Mouse (Mus musculus): ENCODE measurements at regions not wholly inside any gene's neighbourhood (a gene's known extent, or its start where the extent isn't known, plus 50 kb on each side); places are given as distances from the start of the nearest gene placed in this dataset.

- no peaks in the 10 kb centered on the region for H3K27me3 ChIP-seq (replicated peaks)
- ATAC-seq (ENCODE audit: insufficient number of reproducible peaks, low FRiP score), result no peak
- WGBS, result 58% methylated on average over 1 of the region's 1 CpGs
Measured at GRCm38 (mm10) chr13:70199087-70199486, 396.9 kb downstream of the Med10 start.

GRCm38 (mm10) chr13:70205334-70205733, 403.1 kb downstream of the Med10 start:
- no peaks in the 10 kb centered on the region for H3K36me3 ChIP-seq
- ATAC-seq (ENCODE audit: insufficient number of reproducible peaks, low FRiP score), result no peak
- no peaks in the 10 kb centered on the region for H3K9me3 ChIP-seq (replicated peaks)
- no peaks in the 10 kb centered on the region for H3K27me3 ChIP-seq (replicated peaks)
- no peak overlapping the region for H3K4me3 ChIP-seq
- H3K4me2 ChIP-seq, result no peak overlapping the region
- no peaks in the 10 kb centered on the region for H3K4me1 ChIP-seq (replicated peaks)
- 70% methylated on average over 7 of the region's 7 CpGs for WGBS
- no peak overlapping the region for H3K27ac ChIP-seq (ENCODE audit: poor library complexity, severe bottlenecking)
- no peak overlapping the region for H3K9ac ChIP-seq

More at GRCm38 (mm10) chr13:70199087-70199486, 396.9 kb downstream of the Med10 start:
- H3K9me3 ChIP-seq (replicated peaks), result no peaks in the 10 kb centered on the region
- no peak overlapping the region for H3K4me2 ChIP-seq
- no peaks in the 10 kb centered on the region for H3K4me1 ChIP-seq (replicated peaks)
- H3K36me3 ChIP-seq, result no peaks in the 10 kb centered on the region
- H3K27ac ChIP-seq (ENCODE audit: poor library complexity, severe bottlenecking), result no peak overlapping the region
- H3K9ac ChIP-seq, result no peak overlapping the region
- H3K4me3 ChIP-seq, result no peak overlapping the region

- Histone ChIP-seq H3K9me3 (replicated peaks) (no peaks in the 10 kb centered on the region), H3K4me3 (no peak overlapping the region), H3K4me1 (replicated peaks) (no peaks in the 10 kb centered on the region), H3K27ac (ENCODE audit: poor library complexity, severe bottlenecking) (no peak overlapping the region), H3K4me2 (no peak overlapping the region), H3K36me3 (no peaks in the 10 kb centered on the region), H3K9ac (no peak overlapping the region), H3K27me3 (replicated peaks) (no peaks in the 10 kb centered on the region)
- ATAC-seq (ENCODE audit: insufficient number of reproducible peaks, low FRiP score), result no peak
- WGBS, result 64% methylated on average over 3 of the region's 3 CpGs
Measured at GRCm38 (mm10) chr13:70210158-70210557, 408.0 kb downstream of the Med10 start.

- H3K36me3 ChIP-seq, result no peaks in the 10 kb centered on the region
- no peak overlapping the region for H3K27ac ChIP-seq (ENCODE audit: poor library complexity, severe bottlenecking)
- no peak for ATAC-seq (ENCODE audit: insufficient number of reproducible peaks, low FRiP score)
- 83% methylated on average over 3 of the region's 3 CpGs for WGBS
- no peaks in the 10 kb centered on the region for H3K27me3 ChIP-seq (replicated peaks)
- no peak overlapping the region for H3K4me2 ChIP-seq
- no peaks in the 10 kb centered on the region for H3K9me3 ChIP-seq (replicated peaks)
- no peak overlapping the region for H3K9ac ChIP-seq
- no peaks in the 10 kb centered on the region for H3K4me1 ChIP-seq (replicated peaks)
- no peak overlapping the region for H3K4me3 ChIP-seq
Measured at GRCm38 (mm10) chr13:70213017-70213416, 410.8 kb downstream of the Med10 start.

GRCm38 (mm10) chr13:70213622-70214021, 411.4 kb downstream of the Med10 start:
- WGBS, result 78% methylated on average over 2 of the region's 2 CpGs
- H3K4me2 ChIP-seq, result no peak overlapping the region
- H3K27me3 ChIP-seq (replicated peaks), result no peaks in the 10 kb centered on the region
- ATAC-seq (ENCODE audit: insufficient number of reproducible peaks, low FRiP score), result no peak
- no peaks in the 10 kb centered on the region for H3K36me3 ChIP-seq
- no peak overlapping the region for H3K4me3 ChIP-seq
- H3K9ac ChIP-seq, result no peak overlapping the region
- H3K27ac ChIP-seq (ENCODE audit: poor library complexity, severe bottlenecking), result no peak overlapping the region
- H3K9me3 ChIP-seq (replicated peaks), result no peaks in the 10 kb centered on the region
- no peaks in the 10 kb centered on the region for H3K4me1 ChIP-seq (replicated peaks)

GRCm38 (mm10) chr13:70214022-70214654, 411.9 kb downstream of the Med10 start:
- no peak overlapping the region for H3K9ac ChIP-seq
- H3K4me1 ChIP-seq (replicated peaks), result no peaks in the 10 kb centered on the region
- 66% methylated on average over 10 of the region's 10 CpGs for WGBS
- no peaks in the 10 kb centered on the region for H3K27me3 ChIP-seq (replicated peaks)
- H3K36me3 ChIP-seq, result no peaks in the 10 kb centered on the region
- H3K4me2 ChIP-seq, result no peak overlapping the region
- no peak overlapping the region for H3K27ac ChIP-seq (ENCODE audit: poor library complexity, severe bottlenecking)
- no peaks in the 10 kb centered on the region for H3K9me3 ChIP-seq (replicated peaks)
- H3K4me3 ChIP-seq, result no peak overlapping the region
- no peak for ATAC-seq (ENCODE audit: insufficient number of reproducible peaks, low FRiP score)

GRCm38 (mm10) chr13:70216134-70216533, 413.9 kb downstream of the Med10 start:
- no peak overlapping the region for H3K27ac ChIP-seq (ENCODE audit: poor library complexity, severe bottlenecking)
- no peak overlapping the region for H3K9ac ChIP-seq
- no peak for ATAC-seq (ENCODE audit: insufficient number of reproducible peaks, low FRiP score)
- no peaks in the 10 kb centered on the region for H3K9me3 ChIP-seq (replicated peaks)
- no peaks in the 10 kb centered on the region for H3K4me1 ChIP-seq (replicated peaks)
- H3K4me3 ChIP-seq, result no peak overlapping the region
- WGBS, result 76% methylated on average over 6 of the region's 6 CpGs
- H3K27me3 ChIP-seq (replicated peaks), result no peaks in the 10 kb centered on the region
- no peaks in the 10 kb centered on the region for H3K36me3 ChIP-seq
- H3K4me2 ChIP-seq, result no peak overlapping the region

- H3K27me3 ChIP-seq (replicated peaks), result no peaks in the 10 kb centered on the region
- H3K4me3 ChIP-seq, result no peak overlapping the region
- no peaks in the 10 kb centered on the region for H3K36me3 ChIP-seq
- H3K4me1 ChIP-seq (replicated peaks), result no peaks in the 10 kb centered on the region
- no peak overlapping the region for H3K27ac ChIP-seq (ENCODE audit: poor library complexity, severe bottlenecking)
- no peaks in the 10 kb centered on the region for H3K9me3 ChIP-seq (replicated peaks)
- 79% methylated on average over 15 of the region's 15 CpGs for WGBS
- ATAC-seq (ENCODE audit: insufficient number of reproducible peaks, low FRiP score), result no peak
- H3K9ac ChIP-seq, result no peak overlapping the region
- no peak overlapping the region for H3K4me2 ChIP-seq
Measured at GRCm38 (mm10) chr13:70217429-70218133, 415.4 kb downstream of the Med10 start.

GRCm38 (mm10) chr13:70223485-70223884, 413.9 kb downstream of the Ice1 start:
- H3K4me2 ChIP-seq, result no peak overlapping the region
- WGBS, result 83% methylated on average over 5 of the region's 5 CpGs
- H3K27me3 ChIP-seq (replicated peaks), result peaks cover 5% of the 10 kb centered on the region; the same call in 1 of the 2 replicates
- H3K9me3 ChIP-seq (replicated peaks), result no peaks in the 10 kb centered on the region
- no peaks in the 10 kb centered on the region for H3K4me1 ChIP-seq (replicated peaks)
- H3K36me3 ChIP-seq, result no peaks in the 10 kb centered on the region
- ATAC-seq (ENCODE audit: insufficient number of reproducible peaks, low FRiP score), result no peak
- no peak overlapping the region for H3K4me3 ChIP-seq
- no peak overlapping the region for H3K9ac ChIP-seq
- no peak overlapping the region for H3K27ac ChIP-seq (ENCODE audit: poor library complexity, severe bottlenecking)

- Histone ChIP-seq H3K4me1 (replicated peaks) (no peaks in the 10 kb centered on the region), H3K9me3 (replicated peaks) (no peaks in the 10 kb centered on the region), H3K27ac (ENCODE audit: poor library complexity, severe bottlenecking) (no peak overlapping the region), H3K4me3 (no peak overlapping the region), H3K4me2 (no peak overlapping the region), H3K36me3 (no peaks in the 10 kb centered on the region), H3K9ac (no peak overlapping the region), H3K27me3 (replicated peaks) (peaks cover 9% of the 10 kb centered on the region)
- no peak for ATAC-seq (ENCODE audit: insufficient number of reproducible peaks, low FRiP score)
- 52% methylated on average over 6 of the region's 6 CpGs for WGBS
Measured at GRCm38 (mm10) chr13:70227167-70227566, 410.3 kb downstream of the Ice1 start.

- 36% methylated on average over 22 of the region's 22 CpGs for WGBS
- H3K27ac ChIP-seq (ENCODE audit: poor library complexity, severe bottlenecking), result no peak overlapping the region
- H3K27me3 ChIP-seq (replicated peaks), result peaks cover 10% of the 10 kb centered on the region; the same call in 1 of the 2 replicates
- H3K4me2 ChIP-seq, result peak overlapping the region; percentile 51
- H3K9ac ChIP-seq, result no peak overlapping the region
- no peak overlapping the region for H3K4me3 ChIP-seq
- no peaks in the 10 kb centered on the region for H3K9me3 ChIP-seq (replicated peaks)
- no peaks in the 10 kb centered on the region for H3K36me3 ChIP-seq
- no peaks in the 10 kb centered on the region for H3K4me1 ChIP-seq (replicated peaks)
- ATAC-seq (ENCODE audit: insufficient number of reproducible peaks, low FRiP score), result peak; percentile 64; the same call in 1 of the 2 replicates
Measured at GRCm38 (mm10) chr13:70233896-70234799, 403.3 kb downstream of the Ice1 start.
